Mouse (Mus musculus) embryonic facial prominence, embryonic 12.5 days (tissue): Measurements from ENCODE around the gene Tigar. TPM values are rescaled to one million over a fixed set of nuclear protein-coding genes. Genes with fewer than 3 reads are reported as not detected.

Experiments used
- ATAC-seq: fragments of 200-750 bp; cut with Nextera tagmentation; 2 replicates; pipeline ENCODE4 v1.8.0; 2017; ENCODE audit not compliant: insufficient number of reproducible peaks, insufficient read depth, low FRiP score, low TSS enrichment
- H3K27ac ChIP-seq: fragments of 300-500 bp; sonication (generic); 2 replicates; pipeline ENCODE4 v1.5.1; 2016; ENCODE audit warnings: mild to moderate bottlenecking
- H3K27me3 ChIP-seq: fragments of 300-500 bp; sonication (generic); 2 replicates; pipeline ENCODE4 v1.6.1; 2016; ENCODE audit warnings: mild to moderate bottlenecking, moderate library complexity
- H3K36me3 ChIP-seq: fragments of 300-500 bp; sonication (generic); 2 replicates; pipeline ENCODE4 v1.6.1; 2016; ENCODE audit warnings: mild to moderate bottlenecking
- H3K4me1 ChIP-seq: fragments of 300-500 bp; sonication (generic); 2 replicates; pipeline ENCODE4 v1.6.1; 2016
- H3K4me2 ChIP-seq: fragments of 300-500 bp; sonication (generic); replicated peaks from 2 replicates; pipeline ENCODE4 v1.6.1; 2016; ENCODE audit warnings: mild to moderate bottlenecking, moderate library complexity
- H3K4me3 ChIP-seq: fragments of 300-500 bp; sonication (generic); 2 replicates; pipeline ENCODE4 v1.5.1; 2016; ENCODE audit warnings: mild to moderate bottlenecking
- H3K9ac ChIP-seq: fragments of 300-500 bp; sonication (generic); 2 replicates; pipeline ENCODE4 v1.6.1; 2016; ENCODE audit warnings: mild to moderate bottlenecking, moderate library complexity
- H3K9me3 ChIP-seq: fragments of 300-500 bp; sonication (generic); 2 replicates; pipeline ENCODE4 v1.6.1; 2016; ENCODE audit warnings: mild to moderate bottlenecking, moderate library complexity
- WGBS: fragments of 180-500 bp; shearing (Covaris S2); methylation state at CpG from one replicate; pipeline ENCODE4 v1.1.7; 2016; 5-methylcytosine and 5-hydroxymethylcytosine counted together
- polyA plus RNA-seq: library from polyadenylated mRNA; unstranded; fragments of >200 nt; fragmentation: Nextera tagmentation; extraction: Ambion mirVana; gene quantifications from 2 replicates; pipeline ENCODE4 v1.2.1, GENCODE M21; 2016

Tigar gene
- polyA plus RNA-seq, 1 experiment from 2014 or later = 4.3 TPM

DNA sequence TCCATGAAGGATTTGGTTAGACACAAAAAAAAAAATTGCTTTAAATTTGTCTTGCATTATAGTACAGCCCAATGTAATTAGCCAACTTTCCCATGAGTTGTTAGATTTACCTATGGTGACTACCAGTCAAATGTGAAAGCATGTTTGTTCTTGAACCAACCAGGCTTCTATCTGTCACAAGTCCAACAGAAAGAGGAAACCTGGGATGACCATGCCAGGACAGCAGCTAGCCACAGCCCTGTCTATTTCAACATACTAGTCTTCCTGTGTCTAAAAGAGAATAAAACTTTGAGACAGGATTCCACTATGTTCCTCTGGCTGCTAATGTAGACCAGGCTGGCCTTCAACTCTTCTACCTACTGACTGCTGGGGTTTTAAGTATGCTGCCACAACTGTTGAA lies 1.9 kb downstream of the Tigar start:
- H3K9me3 ChIP-seq = no peaks in the 10 kb centered on the region
- peaks cover 10% of the 10 kb centered on the region for H3K4me1 ChIP-seq
- H3K27me3 ChIP-seq = no peaks in the 10 kb centered on the region
- H3K9ac ChIP-seq = no peak overlapping the region
- no peak overlapping the region for H3K27ac ChIP-seq
- no peaks in the 10 kb centered on the region for H3K36me3 ChIP-seq
- H3K4me2 ChIP-seq = no peak overlapping the region
- ATAC-seq = no peak
- no peak overlapping the region for H3K4me3 ChIP-seq

DNA sequence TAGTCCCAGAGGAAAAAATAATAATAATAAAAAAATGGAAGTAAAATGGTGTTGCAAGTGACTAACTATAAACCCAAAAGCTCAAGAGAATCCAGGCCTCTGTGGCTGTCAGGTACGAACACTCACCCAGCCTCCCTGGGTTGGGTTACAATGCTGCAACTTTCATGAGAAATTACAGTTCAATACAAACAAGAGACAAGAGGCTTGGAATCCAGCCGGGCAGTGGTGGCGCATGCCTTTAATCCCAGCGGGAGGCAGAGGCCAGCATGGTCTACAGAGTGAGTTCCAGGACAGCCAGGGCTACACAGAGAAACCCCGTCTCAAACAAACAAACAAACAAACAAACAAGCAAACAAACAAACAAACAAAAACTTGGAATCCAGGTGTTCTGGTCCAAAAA lies 2.6 kb downstream of the Tigar start:
- Histone ChIP-seq H3K36me3 (no peaks in the 10 kb centered on the region), H3K9me3 (no peaks in the 10 kb centered on the region), H3K27ac (no peak overlapping the region), H3K9ac (no peak overlapping the region), H3K4me3 (no peak overlapping the region), H3K27me3 (no peaks in the 10 kb centered on the region), H3K4me1 (peaks cover 10% of the 10 kb centered on the region), H3K4me2 (no peak overlapping the region)
- 50% methylated on average over 5 of the region's 5 CpGs for WGBS
- no peak for ATAC-seq

DNA sequence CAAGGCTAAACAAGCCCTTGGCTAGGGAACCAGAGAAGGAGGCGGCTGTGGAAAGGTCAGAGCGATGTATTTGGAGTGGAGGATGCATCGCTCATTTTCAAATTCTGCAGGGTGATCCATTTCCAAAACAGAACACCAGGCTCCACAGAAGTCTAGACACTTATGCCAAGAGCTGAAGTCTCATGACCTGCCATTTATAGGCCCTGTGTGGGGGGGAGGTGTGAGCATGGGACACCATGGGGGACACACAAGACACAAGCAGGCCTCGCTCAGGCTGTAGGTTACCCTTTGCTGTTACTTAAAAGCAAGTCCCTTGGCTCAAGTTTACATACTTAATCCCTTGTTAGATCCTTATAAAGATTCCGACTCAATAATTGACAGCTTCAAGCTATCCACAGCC lies 3.2 kb downstream of the Tigar start:
- Histone ChIP-seq H3K9me3 (no peaks in the 10 kb centered on the region), H3K4me1 (peaks cover 10% of the 10 kb centered on the region), H3K27ac (no peak overlapping the region), H3K4me2 (no peak overlapping the region), H3K36me3 (no peaks in the 10 kb centered on the region), H3K27me3 (no peaks in the 10 kb centered on the region), H3K4me3 (no peak overlapping the region), H3K9ac (no peak overlapping the region)
- no peak for ATAC-seq
- 87% methylated on average over 5 of the region's 5 CpGs for WGBS

DNA sequence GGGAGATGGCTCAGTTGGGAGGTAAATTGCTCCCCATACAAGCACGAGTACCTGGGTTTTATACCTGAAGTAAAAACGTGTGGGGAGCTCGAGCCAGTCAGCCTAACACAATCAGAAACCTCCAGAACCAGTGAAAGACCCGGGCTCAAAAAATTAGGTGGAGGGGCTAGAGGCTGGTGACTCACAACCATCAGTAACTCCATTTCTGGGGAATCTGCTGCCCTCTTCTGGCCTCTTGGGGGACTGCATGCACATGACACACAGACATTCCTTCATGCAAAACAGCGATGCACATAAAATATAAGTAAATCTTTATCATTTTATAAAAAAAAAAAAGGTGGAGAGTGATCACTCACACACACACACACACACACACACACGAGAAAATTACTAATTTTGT lies 4.2 kb downstream of the Tigar start:
- Histone ChIP-seq H3K9me3 (no peaks in the 10 kb centered on the region), H3K4me1 (peaks cover 10% of the 10 kb centered on the region), H3K4me2 (no peak overlapping the region), H3K36me3 (peaks cover 5% of the 10 kb centered on the region; the same call in 1 of the 2 replicates), H3K27me3 (no peaks in the 10 kb centered on the region), H3K9ac (no peak overlapping the region), H3K27ac (no peak overlapping the region), H3K4me3 (no peak overlapping the region)
- no peak for ATAC-seq
- WGBS = 56% methylated on average over 6 of the region's 6 CpGs

DNA sequence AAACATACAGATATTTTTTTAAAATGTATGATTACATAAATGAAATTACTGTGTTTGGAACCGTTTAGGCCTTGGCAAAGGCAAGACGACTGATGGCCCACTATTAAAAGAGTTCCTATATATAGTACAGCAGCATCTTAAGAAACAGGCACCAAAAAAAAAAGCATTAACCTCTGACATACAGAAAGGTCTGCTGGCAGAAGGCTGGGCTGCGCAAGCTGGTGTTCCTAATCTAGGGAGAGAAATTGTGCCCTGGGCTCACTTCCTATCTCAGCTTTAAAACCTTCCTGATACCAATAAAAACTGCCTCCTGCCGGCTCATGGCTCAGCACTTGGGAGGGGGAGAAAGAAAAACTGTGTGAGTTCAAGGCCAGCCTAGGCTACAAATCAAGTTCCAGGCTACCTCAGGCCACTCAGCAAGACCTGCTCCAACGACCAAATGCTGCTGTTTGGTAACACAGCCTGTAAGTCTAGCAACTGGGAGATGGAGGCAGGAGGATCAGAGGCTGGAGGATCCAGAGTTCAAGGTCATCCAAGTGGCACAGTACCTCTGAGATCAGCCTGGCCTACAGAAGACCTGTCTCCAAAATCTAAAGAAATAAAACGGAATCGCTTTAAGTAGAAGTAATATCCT lies 4.8 kb downstream of the Tigar start:
- Histone ChIP-seq H3K4me3 (no peak overlapping the region), H3K9ac (no peak overlapping the region), H3K4me1 (peaks cover 6% of the 10 kb centered on the region), H3K27ac (no peak overlapping the region), H3K36me3 (peaks cover 5% of the 10 kb centered on the region; the same call in 1 of the 2 replicates), H3K27me3 (no peaks in the 10 kb centered on the region), H3K4me2 (no peak overlapping the region), H3K9me3 (no peaks in the 10 kb centered on the region)
- 92% methylated on average over 7 of the region's 7 CpGs for WGBS
- ATAC-seq = no peak

DNA sequence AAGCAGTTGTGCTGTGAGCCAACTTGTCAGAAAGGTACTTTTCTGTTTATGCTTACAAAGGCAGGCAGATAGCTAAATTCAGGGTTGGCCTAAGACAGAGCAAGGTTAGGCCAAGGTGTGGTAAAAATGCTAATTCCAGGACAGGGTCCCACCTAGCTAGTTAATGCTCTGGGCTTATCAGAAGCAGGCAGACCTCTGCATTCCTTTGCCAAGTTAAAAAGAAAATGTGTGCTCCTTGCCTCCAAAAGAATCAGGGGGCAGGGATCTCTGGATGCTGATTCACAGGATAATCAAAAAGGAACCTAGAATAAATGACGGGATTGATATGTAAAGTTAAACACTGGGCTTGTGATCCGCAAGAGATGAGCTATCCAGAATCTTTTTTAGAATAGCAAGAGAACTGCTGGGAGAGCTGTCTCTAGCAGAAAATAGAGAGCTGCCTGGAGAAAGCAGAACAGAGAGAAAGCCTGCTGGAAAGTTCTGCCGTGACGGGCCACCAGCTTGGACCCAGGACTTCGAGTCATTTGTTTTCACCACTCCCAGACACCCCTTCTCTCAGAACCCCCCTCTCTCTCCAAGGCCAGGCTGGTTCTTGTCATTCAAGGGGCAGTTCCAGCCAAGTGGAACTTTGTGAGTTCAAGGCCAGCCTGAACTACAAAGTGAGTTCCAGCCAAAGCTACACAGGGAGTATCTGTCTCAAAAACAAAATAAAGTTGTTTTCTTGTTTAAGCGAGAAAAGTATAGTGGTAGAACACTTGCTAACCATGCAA lies 5.7 kb downstream of the Tigar start:
- no peak overlapping the region for H3K27ac ChIP-seq
- peaks cover 4% of the 10 kb centered on the region for H3K4me1 ChIP-seq
- WGBS = 90% methylated on average over 6 of the region's 6 CpGs
- no peak for ATAC-seq
- no peak overlapping the region for H3K4me3 ChIP-seq
- no peak overlapping the region for H3K4me2 ChIP-seq
- no peaks in the 10 kb centered on the region for H3K9me3 ChIP-seq
- no peaks in the 10 kb centered on the region for H3K27me3 ChIP-seq
- no peak overlapping the region for H3K9ac ChIP-seq
- H3K36me3 ChIP-seq = peaks cover 5% of the 10 kb centered on the region; the same call in 1 of the 2 replicates

DNA sequence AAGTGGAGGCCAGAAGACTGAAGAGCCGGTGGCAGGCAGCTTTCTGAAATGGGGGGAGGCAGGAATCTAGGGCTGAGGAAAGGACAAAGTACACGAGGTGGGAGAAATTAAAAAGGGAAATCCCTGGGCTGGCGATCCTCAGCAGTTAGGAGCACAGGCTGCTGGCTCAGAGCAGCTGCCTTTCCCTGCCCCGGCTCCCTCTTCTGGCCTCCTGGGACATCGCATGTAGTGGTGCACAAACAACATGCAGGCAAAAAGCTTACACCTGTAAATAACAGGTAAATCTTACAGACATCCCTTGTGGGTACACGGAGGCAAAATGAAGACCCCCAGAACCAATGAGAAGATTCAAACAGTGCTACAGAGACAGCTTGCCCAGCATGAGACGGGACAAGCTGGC lies 14.8 kb downstream of the Tigar start:
- ATAC-seq = no peak
- H3K4me2 ChIP-seq = no peak overlapping the region
- H3K36me3 ChIP-seq = peaks cover 7% of the 10 kb centered on the region; the same call in 1 of the 2 replicates
- H3K4me1 ChIP-seq = no peaks in the 10 kb centered on the region
- H3K27me3 ChIP-seq = no peaks in the 10 kb centered on the region
- H3K9ac ChIP-seq = no peak overlapping the region
- 69% methylated on average over 7 of the region's 7 CpGs for WGBS
- H3K4me3 ChIP-seq = no peak overlapping the region
- no peaks in the 10 kb centered on the region for H3K9me3 ChIP-seq
- no peak overlapping the region for H3K27ac ChIP-seq

DNA sequence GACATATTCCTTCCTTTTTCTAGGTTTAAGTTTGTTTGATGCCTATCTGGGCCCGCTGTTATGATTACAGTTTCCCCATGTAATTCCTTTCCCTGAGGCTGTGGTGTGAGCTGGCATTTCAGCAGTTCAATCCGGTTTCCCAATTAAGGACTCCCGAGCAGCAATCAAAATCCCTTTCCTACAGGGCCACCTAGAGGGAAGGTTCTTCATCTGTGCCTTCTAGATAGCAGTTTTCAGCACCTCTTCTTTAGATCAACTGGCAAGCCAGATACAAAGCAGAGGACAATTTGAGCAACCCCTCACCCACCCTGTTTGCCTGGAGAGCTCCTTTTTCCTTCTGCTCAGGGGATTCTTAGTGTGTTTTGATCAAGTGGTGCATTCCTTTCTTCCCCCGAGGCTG lies 22.6 kb downstream of the Tigar start:
- Histone ChIP-seq H3K4me3 (no peak overlapping the region), H3K36me3 (peaks cover 23% of the 10 kb centered on the region; the same call in 1 of the 2 replicates), H3K27ac (no peak overlapping the region), H3K4me1 (no peaks in the 10 kb centered on the region), H3K9me3 (no peaks in the 10 kb centered on the region), H3K4me2 (no peak overlapping the region), H3K27me3 (no peaks in the 10 kb centered on the region; the same call in 1 of the 2 replicates), H3K9ac (no peak overlapping the region)
- no peak for ATAC-seq
- WGBS = 53% methylated on average over 4 of the region's 4 CpGs

DNA sequence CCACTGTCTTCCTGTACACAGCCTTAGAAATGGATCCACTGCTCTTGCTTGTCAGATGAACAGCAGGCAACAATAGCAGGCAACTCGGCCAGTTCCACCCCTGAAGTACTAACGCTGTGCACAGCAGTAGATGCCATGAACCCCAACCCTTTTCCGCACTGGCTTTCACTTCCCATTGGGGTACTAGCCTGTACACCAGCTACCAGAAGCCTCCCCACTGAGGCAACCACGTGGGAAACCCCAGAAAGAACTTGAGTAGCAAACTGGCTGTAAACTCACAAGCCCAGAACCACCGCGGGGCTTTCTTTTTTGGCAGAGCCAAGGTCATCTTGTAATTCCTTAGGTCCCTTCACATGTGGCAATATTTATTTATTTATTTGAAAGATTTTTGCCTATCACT lies 27.5 kb downstream of the Tigar start:
- 75% methylated on average over 6 of the region's 6 CpGs for WGBS
- no peak overlapping the region for H3K9ac ChIP-seq

DNA sequence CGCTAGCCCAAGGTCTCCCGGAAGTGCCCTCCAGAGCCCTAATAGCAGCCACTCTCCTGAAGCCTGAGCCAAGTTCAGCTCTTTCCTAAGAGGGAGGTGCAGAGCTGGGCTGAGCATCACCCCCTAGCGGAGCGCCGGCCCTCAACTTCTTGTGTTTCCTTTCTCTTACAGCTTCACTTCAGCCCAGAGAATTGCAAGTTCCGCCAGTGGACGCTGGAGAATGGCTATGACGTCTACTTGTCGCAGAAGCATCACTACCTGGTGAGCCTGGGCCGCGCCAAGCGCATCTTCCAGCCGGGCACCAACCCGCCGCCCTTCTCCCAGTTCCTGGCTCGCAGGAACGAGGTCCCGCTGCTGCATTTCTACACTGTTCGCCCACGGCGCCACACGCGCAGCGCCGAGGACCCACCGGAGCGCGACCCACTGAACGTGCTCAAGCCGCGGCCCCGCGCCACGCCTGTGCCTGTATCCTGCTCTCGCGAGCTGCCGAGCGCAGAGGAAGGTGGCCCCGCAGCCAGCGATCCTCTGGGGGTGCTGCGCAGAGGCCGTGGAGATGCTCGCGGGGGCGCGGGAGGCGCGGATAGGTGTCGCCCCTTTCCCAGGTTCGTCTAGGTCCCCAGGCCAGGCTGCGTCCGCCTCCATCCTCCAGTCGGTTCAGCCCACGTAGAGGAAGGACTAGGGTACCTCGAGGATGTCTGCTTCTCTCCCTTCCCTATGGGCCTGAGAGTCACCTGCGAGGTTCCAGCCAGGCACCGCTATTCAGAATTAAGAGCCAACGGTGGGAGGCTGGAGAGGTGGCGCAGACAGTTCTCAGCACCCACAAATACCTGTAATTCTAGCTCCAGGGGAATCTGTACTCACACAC lies 29.3 kb downstream of the Tigar start:
- 2% methylated on average over 59 of the region's 59 CpGs for WGBS
- H3K27me3 ChIP-seq = peaks cover 15% of the 10 kb centered on the region
- H3K4me1 ChIP-seq = 0 out of 2 replicates have a peak, but pooled peaks cover 4% of the 10 kb centered on the region
- H3K9ac ChIP-seq = peak overlapping the region; percentile 72
- peak overlapping the region; percentile 61 for H3K4me3 ChIP-seq
- peak; percentile 82; the same call in 1 of the 2 replicates for ATAC-seq
- H3K36me3 ChIP-seq = no peaks in the 10 kb centered on the region
- no peaks in the 10 kb centered on the region for H3K9me3 ChIP-seq
- H3K4me2 ChIP-seq = peak overlapping the region; percentile 95
- H3K27ac ChIP-seq = no peak overlapping the region

More for the DNA sequence above, 27.5 kb downstream of the Tigar start:
- Histone ChIP-seq H3K4me1 (0 out of 2 replicates have a peak, but pooled peaks cover 4% of the 10 kb centered on the region), H3K9me3 (no peaks in the 10 kb centered on the region), H3K4me2 (no peak overlapping the region), H3K27me3 (peaks cover 10% of the 10 kb centered on the region), H3K4me3 (no peak overlapping the region), H3K27ac (no peak overlapping the region), H3K36me3 (no peaks in the 10 kb centered on the region)
- ATAC-seq = no peak

DNA sequence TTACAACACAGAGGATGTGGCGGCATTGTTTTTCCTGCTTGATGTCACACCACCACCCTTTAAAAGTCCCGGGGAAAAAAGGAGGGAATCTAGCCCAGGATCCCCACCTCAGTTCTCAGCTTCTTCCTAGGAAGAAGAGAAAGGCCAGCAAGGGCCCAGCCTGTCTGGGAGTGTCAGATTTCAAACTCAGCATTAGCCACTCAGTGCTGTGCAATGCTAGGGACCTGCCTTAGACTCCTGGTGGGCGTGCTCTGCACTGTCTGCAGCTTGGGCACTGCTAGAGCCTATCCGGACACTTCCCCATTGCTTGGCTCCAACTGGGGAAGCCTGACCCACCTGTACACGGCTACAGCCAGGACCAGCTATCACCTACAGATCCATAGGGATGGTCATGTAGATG lies 36.5 kb downstream of the Tigar start, which contains the start of gene Fgf23:
Gene Fgf23, plus strand, starts transcription at position 86 of the 400 bp plus-strand sequence.
- Histone ChIP-seq H3K27me3 (peaks cover 4% of the 10 kb centered on the region; the same call in 1 of the 2 replicates), H3K9ac (no peak within 1 kb of the TSS), H3K4me2 (peak within 1 kb of the TSS; percentile 27), H3K9me3 (no peaks in the 10 kb centered on the region), H3K4me1 (peaks cover 10% of the 10 kb centered on the region), H3K4me3 (no peak within 1 kb of the TSS), H3K36me3 (no peaks in the 10 kb centered on the region), H3K27ac (no peak within 1 kb of the TSS)
- 8% methylated on average over 5 of the region's 5 CpGs for WGBS
- peak; percentile 96 for ATAC-seq
